Mouse (Mus musculus): ENCODE measurements at regions not wholly inside any gene's neighbourhood (a gene's known extent, or its start where the extent isn't known, plus 50 kb on each side); places are given as distances from the start of the nearest gene placed in this dataset.

GRCm38 (mm10) chr2:173334856-173335595, 58.7 kb upstream of the Pmepa1 start:
- ATAC-seq (ENCODE audit: insufficient read depth, low FRiP score, low TSS enrichment): no peak
- H3K27ac ChIP-seq (ENCODE audit: low read depth, low read length): no peak overlapping the region

DNA sequence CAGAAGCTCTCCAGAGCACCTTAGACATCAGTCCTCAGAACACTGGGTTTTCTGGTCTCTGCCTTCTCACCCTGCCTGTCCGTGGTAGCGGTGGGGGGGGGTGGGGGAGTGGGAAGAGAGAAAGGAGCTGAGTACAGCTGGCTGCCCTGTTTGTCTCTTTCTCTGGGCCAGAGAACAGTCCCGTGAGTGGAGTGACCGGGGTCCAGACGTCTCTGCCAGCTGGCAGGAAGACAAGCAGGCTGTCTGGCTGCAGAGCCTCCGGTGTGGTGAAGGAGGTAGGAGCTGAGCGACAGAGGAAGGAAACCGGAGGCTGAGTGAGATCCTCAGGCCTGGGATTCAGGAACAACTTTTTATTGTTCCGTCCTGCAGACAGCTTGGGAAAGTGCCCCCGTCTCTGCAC, 59.5 kb upstream of the Pmepa1 start:
- no peak overlapping the region for H3K4me2 ChIP-seq (ENCODE audit: low read depth)
- no peaks in the 10 kb centered on the region for H3K27me3 ChIP-seq (ENCODE audit: control insufficient read depth, insufficient read depth, low read length)
- peaks cover 34% of the 10 kb centered on the region for H3K4me1 ChIP-seq (ENCODE audit: control insufficient read depth, insufficient read depth, low read length)
- H3K36me3 ChIP-seq (ENCODE audit: control insufficient read depth, insufficient read depth, low read length): no peaks in the 10 kb centered on the region
- DNase-seq (ENCODE audit: low spot score): no peak
- H3K27ac ChIP-seq (ENCODE audit: low read depth, low read length): 0 out of 2 replicates have a peak overlapping the region, but pooled peaks have one; percentile 14
- H3K4me3 ChIP-seq (ENCODE audit: low read depth, low read length): no peak overlapping the region
- 27% methylated on average over 10 of the region's 10 CpGs for WGBS
- no peak for ATAC-seq (ENCODE audit: insufficient read depth, low FRiP score, low TSS enrichment)
- H3K9ac ChIP-seq (ENCODE audit: low read length): peak overlapping the region; percentile 23; the same call in 1 of the 2 replicates
- H3K9me3 ChIP-seq (ENCODE audit: control insufficient read depth, low read length): no peaks in the 10 kb centered on the region

More at GRCm38 (mm10) chr2:173334856-173335595, 58.7 kb upstream of the Pmepa1 start:
- Histone ChIP-seq H3K4me3 (ENCODE audit: low read depth, low read length) (no peak overlapping the region), H3K4me1 (ENCODE audit: control insufficient read depth, insufficient read depth, low read length) (peaks cover 33% of the 10 kb centered on the region), H3K9ac (ENCODE audit: low read length) (no peak overlapping the region), H3K9me3 (ENCODE audit: control insufficient read depth, low read length) (no peaks in the 10 kb centered on the region), H3K27me3 (ENCODE audit: control insufficient read depth, insufficient read depth, low read length) (no peaks in the 10 kb centered on the region), H3K36me3 (ENCODE audit: control insufficient read depth, insufficient read depth, low read length) (no peaks in the 10 kb centered on the region), H3K4me2 (ENCODE audit: low read depth) (no peak overlapping the region)
- 19% methylated on average over 15 of the region's 15 CpGs for WGBS
- no peak for DNase-seq (ENCODE audit: low spot score)

GRCm38 (mm10) chr2:173337666-173338065, 61.3 kb upstream of the Pmepa1 start:
- Histone ChIP-seq H3K4me3 (ENCODE audit: low read depth, low read length) (no peak overlapping the region), H3K27me3 (ENCODE audit: control insufficient read depth, insufficient read depth, low read length) (no peaks in the 10 kb centered on the region), H3K9me3 (ENCODE audit: control insufficient read depth, low read length) (no peaks in the 10 kb centered on the region), H3K27ac (ENCODE audit: low read depth, low read length) (no peak overlapping the region), H3K36me3 (ENCODE audit: control insufficient read depth, insufficient read depth, low read length) (no peaks in the 10 kb centered on the region), H3K4me2 (ENCODE audit: low read depth) (no peak overlapping the region), H3K9ac (ENCODE audit: low read length) (no peak overlapping the region), H3K4me1 (ENCODE audit: control insufficient read depth, insufficient read depth, low read length) (peaks cover 35% of the 10 kb centered on the region)
- WGBS: 84% methylated on average over 5 of the region's 5 CpGs
- no peak for DNase-seq (ENCODE audit: low spot score)
- no peak for ATAC-seq (ENCODE audit: insufficient read depth, low FRiP score, low TSS enrichment)

DNA sequence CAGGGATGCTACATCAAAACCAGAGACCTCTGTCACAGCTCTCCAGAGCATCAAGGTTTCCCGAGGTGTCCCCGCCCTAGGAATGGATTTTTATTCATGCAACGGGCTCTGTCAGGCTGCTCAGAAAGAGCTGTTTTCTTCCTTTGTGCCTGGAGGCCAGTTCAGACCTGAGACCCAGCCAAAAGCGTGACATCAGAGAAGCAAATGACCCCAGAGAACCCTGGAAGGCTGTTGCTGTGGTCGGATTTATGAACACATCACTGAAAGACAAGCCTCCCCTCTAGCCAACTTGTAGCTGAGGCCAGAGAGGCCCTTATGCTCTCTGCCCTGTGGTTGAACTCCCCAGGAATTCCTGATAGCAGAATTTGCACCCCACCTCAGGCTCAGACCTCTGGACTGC, 62.3 kb upstream of the Pmepa1 start:
- 40% methylated on average over 5 of the region's 5 CpGs for WGBS
- no peak overlapping the region for H3K4me3 ChIP-seq (ENCODE audit: low read depth, low read length)
- H3K27ac ChIP-seq (ENCODE audit: low read depth, low read length): no peak overlapping the region
- DNase-seq (ENCODE audit: low spot score): no peak
- ATAC-seq (ENCODE audit: insufficient read depth, low FRiP score, low TSS enrichment): no peak
- no peak overlapping the region for H3K4me2 ChIP-seq (ENCODE audit: low read depth)
- peaks cover 39% of the 10 kb centered on the region for H3K4me1 ChIP-seq (ENCODE audit: control insufficient read depth, insufficient read depth, low read length)
- H3K9me3 ChIP-seq (ENCODE audit: control insufficient read depth, low read length): no peaks in the 10 kb centered on the region
- no peak overlapping the region for H3K9ac ChIP-seq (ENCODE audit: low read length)
- no peaks in the 10 kb centered on the region for H3K27me3 ChIP-seq (ENCODE audit: control insufficient read depth, insufficient read depth, low read length)
- H3K36me3 ChIP-seq (ENCODE audit: control insufficient read depth, insufficient read depth, low read length): no peaks in the 10 kb centered on the region

- Histone ChIP-seq H3K9me3 (ENCODE audit: control insufficient read depth, low read length) (no peaks in the 10 kb centered on the region), H3K36me3 (ENCODE audit: control insufficient read depth, insufficient read depth, low read length) (no peaks in the 10 kb centered on the region), H3K4me2 (ENCODE audit: low read depth) (no peak overlapping the region), H3K27ac (ENCODE audit: low read depth, low read length) (no peak overlapping the region), H3K4me3 (ENCODE audit: low read depth, low read length) (no peak overlapping the region), H3K27me3 (ENCODE audit: control insufficient read depth, insufficient read depth, low read length) (no peaks in the 10 kb centered on the region), H3K4me1 (ENCODE audit: control insufficient read depth, insufficient read depth, low read length) (peaks cover 39% of the 10 kb centered on the region), H3K9ac (ENCODE audit: low read length) (no peak overlapping the region)
- DNase-seq (ENCODE audit: low spot score): no peak
- no peak for ATAC-seq (ENCODE audit: insufficient read depth, low FRiP score, low TSS enrichment)
- 51% methylated on average over 3 of the region's 3 CpGs for WGBS
These were observed 62.9 kb upstream of the Pmepa1 start for GRCm38 (mm10) chr2:173339211-173339610.

GRCm38 (mm10) chr2:173340044-173340601, 63.8 kb upstream of the Pmepa1 start:
- peak overlapping the region; percentile 43; the same call in 1 of the 2 replicates for H3K9ac ChIP-seq (ENCODE audit: low read length)
- no peaks in the 10 kb centered on the region for H3K27me3 ChIP-seq (ENCODE audit: control insufficient read depth, insufficient read depth, low read length)
- H3K4me2 ChIP-seq (ENCODE audit: low read depth): peak overlapping the region; percentile 42
- peaks cover 35% of the 10 kb centered on the region for H3K4me1 ChIP-seq (ENCODE audit: control insufficient read depth, insufficient read depth, low read length)
- 1% methylated on average over 26 of the region's 26 CpGs for WGBS
- ATAC-seq (ENCODE audit: insufficient read depth, low FRiP score, low TSS enrichment) (peak; percentile 63), DNase-seq (ENCODE audit: low spot score) (peak; percentile 74)
- no peaks in the 10 kb centered on the region for H3K9me3 ChIP-seq (ENCODE audit: control insufficient read depth, low read length)
- no peaks in the 10 kb centered on the region for H3K36me3 ChIP-seq (ENCODE audit: control insufficient read depth, insufficient read depth, low read length)
- H3K27ac ChIP-seq (ENCODE audit: low read depth, low read length): peak overlapping the region; percentile 41; the same call in 1 of the 2 replicates
- 0 out of 2 replicates have a peak overlapping the region, but pooled peaks have one; percentile 11 for H3K4me3 ChIP-seq (ENCODE audit: low read depth, low read length)

GRCm38 (mm10) chr2:173342605-173343260, 66.4 kb upstream of the Pmepa1 start:
- Histone ChIP-seq H3K9ac (ENCODE audit: low read length) (peak overlapping the region; percentile 35), H3K36me3 (ENCODE audit: control insufficient read depth, insufficient read depth, low read length) (no peaks in the 10 kb centered on the region), H3K27ac (ENCODE audit: low read depth, low read length) (no peak overlapping the region), H3K9me3 (ENCODE audit: control insufficient read depth, low read length) (no peaks in the 10 kb centered on the region), H3K4me3 (ENCODE audit: low read depth, low read length) (no peak overlapping the region), H3K27me3 (ENCODE audit: control insufficient read depth, insufficient read depth, low read length) (no peaks in the 10 kb centered on the region), H3K4me1 (ENCODE audit: control insufficient read depth, insufficient read depth, low read length) (peaks cover 20% of the 10 kb centered on the region), H3K4me2 (ENCODE audit: low read depth) (no peak overlapping the region)
- WGBS: 31% methylated on average over 16 of the region's 16 CpGs
- no peak for DNase-seq (ENCODE audit: low spot score)
- no peak for ATAC-seq (ENCODE audit: insufficient read depth, low FRiP score, low TSS enrichment)

GRCm38 (mm10) chr2:173343665-173344064, 67.3 kb upstream of the Pmepa1 start:
- no peaks in the 10 kb centered on the region for H3K9me3 ChIP-seq (ENCODE audit: control insufficient read depth, low read length)
- no peak for ATAC-seq (ENCODE audit: insufficient read depth, low FRiP score, low TSS enrichment)
- no peak overlapping the region for H3K4me2 ChIP-seq (ENCODE audit: low read depth)
- 90% methylated on average over 2 of the region's 2 CpGs for WGBS
- H3K27me3 ChIP-seq (ENCODE audit: control insufficient read depth, insufficient read depth, low read length): no peaks in the 10 kb centered on the region
- peaks cover 17% of the 10 kb centered on the region for H3K4me1 ChIP-seq (ENCODE audit: control insufficient read depth, insufficient read depth, low read length)
- no peaks in the 10 kb centered on the region for H3K36me3 ChIP-seq (ENCODE audit: control insufficient read depth, insufficient read depth, low read length)
- no peak overlapping the region for H3K27ac ChIP-seq (ENCODE audit: low read depth, low read length)
- H3K4me3 ChIP-seq (ENCODE audit: low read depth, low read length): no peak overlapping the region
- DNase-seq (ENCODE audit: low spot score): no peak
- no peak overlapping the region for H3K9ac ChIP-seq (ENCODE audit: low read length)

Measured in neural tube, embryonic 11.5 days (tissue).